Mouse (Mus musculus) liver, embryonic 14.5 days (tissue): ENCODE results near the gene Zbtb16. TPM values are rescaled to one million over a fixed set of nuclear protein-coding genes. Genes with fewer than 3 reads are reported as not detected.

Experiments
- ATAC-seq: fragments of 200-750 bp; cut with Nextera tagmentation; 2 replicates; pipeline ENCODE4 v1.8.0; 2017; ENCODE audit warnings: moderate number of reproducible peaks, mild to moderate bottlenecking, moderate library complexity; ENCODE audit not compliant: insufficient read depth
- DNase-seq, 3 experiments: peaks; one replicate each; pipeline ENCODE4 v3.0.0-alpha.2; 2012 to 2013; ENCODE audit warnings: low read depth in 3 of 3, low spot score in 3 of 3
- H3K27ac ChIP-seq: fragments of 300-500 bp; sonication (generic); 2 replicates; pipeline ENCODE4 v1.5.1; 2014; ENCODE audit warnings: moderate library complexity, mild to moderate bottlenecking, control low read depth, inconsistent platforms
- H3K27me3 ChIP-seq: fragments of 300-500 bp; sonication (generic); 2 replicates; pipeline ENCODE4 v1.6.1; 2014; ENCODE audit warnings: mild to moderate bottlenecking, low read length, moderate library complexity; ENCODE audit not compliant: control insufficient read depth, insufficient read depth
- H3K36me3 ChIP-seq: fragments of 300-500 bp; sonication (generic); replicated peaks from 2 replicates; pipeline ENCODE4 v1.6.1; 2014; ENCODE audit warnings: low read depth; ENCODE audit not compliant: control insufficient read depth, insufficient read depth
- H3K4me1 ChIP-seq, 2 experiments: fragments of 200-500 bp in 1 of 2; fragments of 300-500 bp in 1 of 2; sonication (generic) in 1 of 2; replicated peaks; 2 replicates each; pipeline ENCODE4 v1.6.1; 2012 to 2014; ENCODE audit warnings: antibody characterized with exemption in 1 of 2, inconsistent platforms in 1 of 2, low read length in 1 of 2; ENCODE audit not compliant: control insufficient read depth in 2 of 2, insufficient read depth in 2 of 2
- H3K4me2 ChIP-seq: fragments of 300-500 bp; sonication (generic); 2 replicates; pipeline ENCODE4 v1.6.1; 2014; ENCODE audit warnings: low read depth, mild to moderate bottlenecking, control low read depth, moderate library complexity
- H3K4me3 ChIP-seq, 2 experiments: fragments of 200-500 bp in 1 of 2; fragments of 300-500 bp in 1 of 2; sonication (generic) in 1 of 2; 2 replicates each; pipeline ENCODE4 v1.5.1; 2012 to 2014; ENCODE audit warnings: low read depth in 2 of 2, low read length in 2 of 2, mild to moderate bottlenecking in 2 of 2, control low read depth in 1 of 2, inconsistent platforms in 1 of 2, moderate library complexity in 1 of 2; ENCODE audit not compliant: insufficient read depth in 1 of 2
- H3K9ac ChIP-seq: fragments of 300-500 bp; sonication (generic); replicated peaks from 2 replicates; pipeline ENCODE4 v1.6.1; 2014; ENCODE audit warnings: mild to moderate bottlenecking, control low read depth, moderate library complexity
- H3K9me3 ChIP-seq: fragments of 300-500 bp; sonication (generic); 2 replicates; pipeline ENCODE4 v1.6.1; 2016; ENCODE audit warnings: low read length, mixed read lengths; ENCODE audit not compliant: control insufficient read depth
- CTCF ChIP-seq: IDR thresholded peaks from 2 replicates; pipeline ENCODE4 v1.5.1; 2016; ENCODE audit warnings: antibody characterized with exemption, low read depth, control low read depth
- EP300 ChIP-seq: IDR thresholded peaks from 2 replicates; pipeline ENCODE4 v1.6.1; 2016; ENCODE audit warnings: antibody characterized with exemption, low read depth
- WGBS: fragments of 180-500 bp; shearing (Covaris S2); extraction: QIAGEN DNeasy Blood & Tissue Kit; methylation state at CpG from one replicate; pipeline ENCODE4 v1.1.7; 2014; ENCODE audit not compliant: insufficient replicate concordance; 5-methylcytosine and 5-hydroxymethylcytosine counted together
- polyA plus RNA-seq, 2 experiments: library from polyadenylated mRNA; depleted of rRNA in 1 of 2; stranded (reverse) in 1 of 2; unstranded in 1 of 2; fragments of >200 nt; fragmentation: Nextera tagmentation in 1 of 2; extraction: Ambion mirVana in 1 of 2; gene quantifications; 2 replicates each; pipeline versions ENCODE4 v1.2.1 to v1.2.3; 2012 to 2014

The Zbtb16 gene
- polyA plus RNA-seq, 2 experiments, result 0.26 to 0.30 TPM

GRCm38 (mm10) chr9:48711296-48711781 lies 124.7 kb downstream of the Zbtb16 start:
- H3K27ac ChIP-seq, result no peak overlapping the region; the same call in 1 of the 2 replicates
- no peaks in the 10 kb centered on the region for H3K9me3 ChIP-seq
- WGBS, result 31% methylated on average over 9 of the region's 9 CpGs
- H3K4me1 ChIP-seq, result peaks cover 8 to 27% of the 10 kb centered on the region in 2 experiments; a peak in 3 of 4 replicates
- no peak overlapping the region; the same call in 1 of the 2 replicates for H3K4me2 ChIP-seq
- no peak for DNase-seq
- H3K36me3 ChIP-seq, result no peaks in the 10 kb centered on the region
- no peak overlapping the region for H3K4me3 ChIP-seq
- TF ChIP-seq CTCF, result no peak
- TF ChIP-seq EP300, result no peak
- ATAC-seq, result peak; percentile 72; the same call in 1 of the 2 replicates
- no peak overlapping the region; the same call in 1 of the 2 replicates for H3K9ac ChIP-seq
- no peaks in the 10 kb centered on the region for H3K27me3 ChIP-seq

GRCm38 (mm10) chr9:48710355-48711295 lies 125.4 kb downstream of the Zbtb16 start:
- DNase-seq (no peak), ATAC-seq (no peak)
- H3K4me2 ChIP-seq, result no peak overlapping the region; the same call in 1 of the 2 replicates
- peaks cover 8 to 27% of the 10 kb centered on the region in 2 experiments; a peak in 3 of 4 replicates for H3K4me1 ChIP-seq
- no peak overlapping the region; the same call in 1 of the 2 replicates for H3K27ac ChIP-seq
- TF ChIP-seq EP300 (no peak), CTCF (no peak)
- H3K27me3 ChIP-seq, result no peaks in the 10 kb centered on the region
- no peak overlapping the region for H3K9ac ChIP-seq
- H3K36me3 ChIP-seq, result no peaks in the 10 kb centered on the region
- no peak overlapping the region for H3K4me3 ChIP-seq
- H3K9me3 ChIP-seq, result no peaks in the 10 kb centered on the region
- 42% methylated on average over 17 of the region's 17 CpGs for WGBS

GRCm38 (mm10) chr9:48707824-48708229 lies 128.2 kb downstream of the Zbtb16 start:
- DNase-seq, result no peak
- no peak overlapping the region for H3K27ac ChIP-seq
- no peaks in the 10 kb centered on the region for H3K27me3 ChIP-seq
- H3K4me3 ChIP-seq, result no peak overlapping the region
- WGBS, result 59% methylated on average over 6 of the region's 6 CpGs
- no peak overlapping the region for H3K9ac ChIP-seq
- peaks cover 8 to 19% of the 10 kb centered on the region in 2 experiments; a peak in 3 of 4 replicates for H3K4me1 ChIP-seq
- no peak overlapping the region for H3K4me2 ChIP-seq
- H3K9me3 ChIP-seq, result no peaks in the 10 kb centered on the region
- TF ChIP-seq EP300 (no peak), CTCF (no peak)
- no peak for ATAC-seq
- no peaks in the 10 kb centered on the region for H3K36me3 ChIP-seq

- H3K4me1 ChIP-seq, result peaks cover 5 to 14% of the 10 kb centered on the region in 2 experiments; a peak in 3 of 4 replicates
- TF ChIP-seq CTCF, result no peak
- TF ChIP-seq EP300, result no peak
- WGBS, result 54% methylated on average over 14 of the region's 14 CpGs
- H3K4me3 ChIP-seq, result no peak overlapping the region
- H3K4me2 ChIP-seq, result no peak overlapping the region
- ATAC-seq, result no peak
- H3K36me3 ChIP-seq, result no peaks in the 10 kb centered on the region
- no peak overlapping the region for H3K27ac ChIP-seq
- H3K27me3 ChIP-seq, result no peaks in the 10 kb centered on the region
- no peaks in the 10 kb centered on the region for H3K9me3 ChIP-seq
- no peak for DNase-seq
- H3K9ac ChIP-seq, result no peak overlapping the region
These were observed 128.7 kb downstream of the Zbtb16 start for GRCm38 (mm10) chr9:48707134-48707823.
